Mouse (Mus musculus) E14TG2a.4 (cell line): ENCODE data around the gene Npc1l1.

Source experiments
- H3K27me3 ChIP-seq: 2 replicates; pipeline ENCODE4 v1.6.1; 2014; ENCODE audit warnings: low read length, control low read depth; ENCODE audit not compliant: insufficient read depth
- H3K36me3 ChIP-seq: 2 replicates; pipeline ENCODE4 v1.6.1; 2014; ENCODE audit warnings: low read length, control low read depth; ENCODE audit not compliant: insufficient read depth
- H3K4me1 ChIP-seq: replicated peaks from 2 replicates; pipeline ENCODE4 v1.6.1; 2014; ENCODE audit warnings: low read depth, low read length, control low read depth
- H3K4me3 ChIP-seq: replicated peaks from 2 replicates; pipeline ENCODE4 v1.5.1; 2014; ENCODE audit warnings: mild to moderate bottlenecking, low read length
- H3K9me3 ChIP-seq: 2 replicates; pipeline ENCODE4 v1.6.1; 2014; ENCODE audit warnings: low read length, control low read depth
- CTCF ChIP-seq: conservative IDR thresholded peaks from 2 replicates; pipeline ENCODE4 v1.5.1; 2014; ENCODE audit warnings: low read length
- NANOG ChIP-seq: IDR thresholded peaks from 2 replicates; pipeline ENCODE4 v1.6.1; 2014; ENCODE audit warnings: borderline replicate concordance, low read length, mixed read lengths
- POU5F1 ChIP-seq: IDR thresholded peaks from 2 replicates; pipeline ENCODE4 v1.6.1; 2014; ENCODE audit warnings: low read length, borderline replicate concordance

Npc1l1 gene

DNA sequence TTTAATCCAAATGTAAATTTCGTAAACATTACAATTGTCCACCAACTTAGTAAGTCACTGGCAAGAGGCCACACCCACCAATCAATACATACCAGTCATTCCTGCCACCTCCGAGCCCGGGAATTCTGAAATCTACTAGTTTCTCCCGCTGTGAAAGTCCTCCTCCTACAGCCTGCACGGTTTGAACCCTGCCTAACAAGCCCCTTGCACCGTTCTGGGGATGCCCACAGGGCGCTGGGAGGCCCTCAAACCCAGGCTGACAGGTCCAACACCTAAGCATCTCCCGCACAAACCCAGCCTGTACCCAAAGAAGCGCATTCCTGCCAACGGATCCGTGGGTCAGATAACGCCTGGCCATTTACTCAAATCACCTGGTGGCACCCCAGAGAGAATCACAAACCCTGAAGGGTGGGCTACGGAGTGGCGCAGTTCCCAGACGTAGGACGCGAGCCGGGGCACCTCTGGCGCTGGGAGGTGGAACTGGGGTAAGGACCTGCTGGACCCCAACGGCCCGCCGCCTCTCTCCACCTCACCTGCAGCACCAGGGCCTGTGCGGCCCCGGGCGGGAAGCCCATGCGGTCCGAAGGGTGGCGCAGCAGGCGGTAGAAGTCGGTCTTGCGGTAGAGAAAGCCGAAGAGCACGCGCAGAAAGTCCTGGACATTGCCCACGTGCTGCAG lies 30.4 kb downstream of the Npc1l1 start, which contains the start of gene A730071L15Rik:
TSS of gene A730071L15Rik (plus strand) at position 620 of the 677 bp plus-strand sequence.
- Histone ChIP-seq H3K4me1 (peaks cover 53% of the 10 kb centered on the region), H3K4me3 (peak within 1 kb of the TSS; percentile 100), H3K9me3 (no peaks in the 10 kb centered on the region), H3K36me3 (peaks cover 29% of the 10 kb centered on the region), H3K27me3 (no peaks in the 10 kb centered on the region)
- no peak for TF ChIP-seq CTCF
- no peak for TF ChIP-seq POU5F1
- no peak for TF ChIP-seq NANOG

DNA sequence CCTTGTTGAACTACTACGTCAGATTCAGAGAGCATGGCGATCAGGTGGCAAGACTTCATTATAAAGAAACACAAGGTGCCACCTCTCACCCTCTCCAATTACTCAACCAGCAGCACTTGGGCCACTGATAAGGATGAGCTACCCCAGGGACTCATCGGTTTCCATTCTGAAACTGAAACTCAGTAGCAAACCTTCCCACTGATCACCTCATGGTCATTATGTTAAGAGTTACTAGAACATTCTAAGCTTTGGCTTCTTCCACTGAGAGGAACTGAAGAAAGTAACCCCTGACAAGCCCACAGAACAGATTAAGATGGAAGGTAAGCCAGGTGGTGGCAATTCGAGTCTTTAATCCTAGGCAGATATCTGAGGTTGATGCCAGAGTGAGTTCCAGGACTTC lies 31.5 kb downstream of the Npc1l1 start:
- Histone ChIP-seq H3K4me3 (peak overlapping the region; percentile 100; the same call in 1 of the 2 replicates), H3K36me3 (peaks cover 39% of the 10 kb centered on the region), H3K4me1 (peaks cover 62% of the 10 kb centered on the region), H3K27me3 (no peaks in the 10 kb centered on the region), H3K9me3 (no peaks in the 10 kb centered on the region)
- TF ChIP-seq NANOG (no peak), POU5F1 (no peak), CTCF (no peak)

DNA sequence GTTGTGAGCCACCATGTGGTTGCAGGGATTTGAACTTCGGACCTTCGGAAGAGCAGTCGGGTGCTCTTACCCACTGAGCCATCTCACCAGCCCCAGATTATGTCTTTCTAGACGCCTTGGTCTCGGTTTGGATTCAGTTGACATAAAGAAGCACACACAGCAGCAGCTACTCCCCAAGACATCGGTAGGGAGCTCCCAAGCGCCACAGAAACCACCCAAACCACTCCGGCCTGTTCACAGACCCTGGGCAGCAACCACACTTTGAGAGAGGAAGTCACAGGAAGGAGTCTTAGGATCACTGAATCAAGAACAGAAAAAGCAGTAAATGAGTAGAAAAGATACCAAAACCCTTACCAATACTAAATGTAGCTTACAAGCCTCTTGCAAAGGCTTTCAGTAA lies 33.2 kb downstream of the Npc1l1 start:
- Histone ChIP-seq H3K27me3 (no peaks in the 10 kb centered on the region), H3K4me1 (peaks cover 66% of the 10 kb centered on the region), H3K36me3 (peaks cover 55% of the 10 kb centered on the region), H3K9me3 (no peaks in the 10 kb centered on the region), H3K4me3 (no peak overlapping the region)
- TF ChIP-seq NANOG (no peak), POU5F1 (no peak), CTCF (no peak)

DNA sequence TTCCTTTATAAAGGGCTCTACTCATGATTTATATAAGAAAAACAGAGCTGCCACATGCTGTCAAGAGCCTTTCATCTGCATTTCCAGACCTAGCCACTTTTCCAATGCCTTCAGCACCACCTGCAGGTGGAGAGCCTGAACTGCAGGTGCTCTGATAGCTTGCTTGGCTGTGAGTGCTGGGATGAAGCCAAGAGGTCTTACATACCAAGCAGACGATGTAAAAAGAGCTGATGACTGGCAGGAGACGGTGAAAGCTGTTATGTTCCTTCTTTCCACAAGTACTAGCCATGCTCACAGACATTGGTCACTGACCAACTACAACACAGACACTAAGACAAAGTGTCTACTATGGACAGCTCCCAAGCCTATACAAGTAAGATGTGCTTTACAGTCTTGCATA lies 42.1 kb downstream of the Npc1l1 start:
- Histone ChIP-seq H3K36me3 (peaks cover 69% of the 10 kb centered on the region), H3K9me3 (no peaks in the 10 kb centered on the region), H3K27me3 (no peaks in the 10 kb centered on the region), H3K4me1 (peaks cover 52% of the 10 kb centered on the region), H3K4me3 (no peak overlapping the region)
- TF ChIP-seq NANOG (no peak), CTCF (peak; percentile 97)

DNA sequence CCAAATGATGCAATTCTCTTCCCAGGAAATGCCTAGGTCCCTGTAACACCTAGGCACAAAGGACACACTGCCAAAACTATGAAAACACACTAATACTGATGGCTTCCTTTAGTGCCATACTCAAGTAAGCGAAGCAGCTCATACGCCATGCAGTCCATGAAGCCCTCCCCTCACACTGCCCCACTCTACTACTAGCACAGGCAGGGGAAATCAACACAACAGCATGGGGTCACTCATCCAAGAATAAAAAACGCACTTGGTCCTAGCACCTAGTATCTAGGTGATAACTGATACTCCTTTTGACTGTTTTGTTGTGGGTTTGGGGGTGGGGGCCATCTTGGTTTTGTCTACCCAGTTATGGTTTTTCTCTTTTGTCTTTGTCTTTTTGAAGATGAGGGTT lies 42.5 kb downstream of the Npc1l1 start:
- Histone ChIP-seq H3K27me3 (no peaks in the 10 kb centered on the region), H3K9me3 (no peaks in the 10 kb centered on the region), H3K4me3 (no peak overlapping the region), H3K4me1 (peaks cover 56% of the 10 kb centered on the region), H3K36me3 (peaks cover 69% of the 10 kb centered on the region)
- TF ChIP-seq NANOG (no peak), POU5F1 (no peak), CTCF (no peak)

DNA sequence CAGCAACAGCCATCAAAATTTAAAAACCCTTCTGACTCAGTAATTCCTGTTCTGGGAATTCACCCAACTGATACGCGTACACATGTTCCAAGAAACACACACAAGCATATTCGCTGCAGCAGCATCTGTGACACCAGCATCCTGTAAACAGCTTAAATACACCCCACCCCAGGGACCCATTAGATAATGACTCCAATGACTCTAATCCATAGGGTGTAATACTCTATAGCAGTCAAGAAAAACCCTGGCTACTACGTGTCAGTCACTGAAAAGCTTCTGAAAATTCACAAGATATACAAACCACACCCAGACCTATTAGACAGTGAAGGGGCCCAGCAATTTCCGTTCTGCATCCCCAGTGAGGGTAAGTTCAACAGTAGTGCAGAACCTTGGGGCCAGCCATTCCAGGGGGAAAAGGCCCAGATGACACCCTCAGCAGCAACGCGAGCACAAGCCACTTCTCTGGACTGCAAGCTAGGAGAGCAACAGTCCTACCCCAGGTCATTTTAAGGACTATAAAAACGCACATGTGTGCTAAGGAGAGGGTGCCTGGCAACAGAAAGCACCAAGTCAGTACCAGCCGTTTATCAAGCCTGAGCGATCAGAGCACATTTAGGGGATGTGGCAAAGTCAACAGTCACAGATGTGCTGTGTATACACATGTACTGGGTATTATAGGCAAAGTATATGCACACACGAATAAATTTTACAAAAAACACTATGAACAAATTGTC lies 45.6 kb downstream of the Npc1l1 start:
- Histone ChIP-seq H3K36me3 (peaks cover 45% of the 10 kb centered on the region), H3K9me3 (no peaks in the 10 kb centered on the region), H3K4me1 (peaks cover 83% of the 10 kb centered on the region), H3K4me3 (no peak overlapping the region), H3K27me3 (no peaks in the 10 kb centered on the region)
- TF ChIP-seq POU5F1 (no peak), CTCF (no peak), NANOG (no peak)

DNA sequence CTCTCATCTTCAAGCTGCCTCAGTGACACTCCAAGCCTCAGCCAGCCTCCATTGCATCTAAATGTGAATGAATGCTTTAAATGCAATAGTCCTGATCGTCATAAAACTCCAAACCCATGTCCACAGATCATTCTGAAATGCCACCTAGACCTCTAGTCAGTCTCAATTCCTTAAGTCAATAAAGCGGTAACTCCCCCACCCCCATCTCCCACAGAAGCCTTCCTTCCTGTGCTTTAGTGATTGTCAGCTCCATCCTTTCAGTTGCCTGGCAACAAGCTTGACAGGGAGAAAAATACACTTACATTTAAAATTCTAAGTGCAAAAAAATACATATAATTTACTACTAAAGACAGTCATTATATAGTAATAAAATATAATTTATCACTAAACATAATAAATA lies 46.7 kb downstream of the Npc1l1 start:
- peaks cover 34% of the 10 kb centered on the region for H3K36me3 ChIP-seq
- TF ChIP-seq POU5F1 (no peak), CTCF (no peak), NANOG (no peak)
- no peaks in the 10 kb centered on the region for H3K9me3 ChIP-seq
- H3K4me3 ChIP-seq: peak overlapping the region; percentile 17; the same call in 1 of the 2 replicates
- H3K27me3 ChIP-seq: no peaks in the 10 kb centered on the region
- H3K4me1 ChIP-seq: peaks cover 92% of the 10 kb centered on the region

DNA sequence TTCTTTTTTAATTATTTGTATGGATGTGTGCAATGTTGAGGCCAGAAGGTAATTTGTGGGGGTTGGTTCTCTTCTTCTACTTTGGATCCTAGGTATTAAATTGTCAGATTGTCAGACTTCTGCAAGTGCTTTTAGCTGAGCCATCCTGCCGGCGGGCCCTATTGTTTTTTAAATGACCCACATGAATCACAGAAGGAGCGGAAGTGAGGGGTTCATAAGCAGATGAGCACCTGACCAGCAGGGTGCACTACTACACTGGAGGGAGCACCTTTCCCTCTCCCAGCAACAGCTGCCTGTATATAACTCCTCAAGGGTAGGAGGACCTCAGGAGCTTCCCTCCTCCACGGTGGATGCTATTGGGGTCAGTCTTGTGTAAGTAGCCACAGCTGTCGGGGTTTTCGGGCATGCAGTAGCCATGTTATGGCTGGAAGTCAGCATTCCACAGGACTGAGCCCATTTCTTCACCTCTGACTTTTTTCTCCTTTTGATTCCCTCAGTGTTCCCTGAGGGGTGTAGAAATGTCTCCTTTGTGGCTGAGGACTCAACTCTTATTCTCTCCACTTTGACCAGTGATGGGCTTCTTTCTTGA lies 49.0 kb downstream of the Npc1l1 start:
- Histone ChIP-seq H3K27me3 (no peaks in the 10 kb centered on the region), H3K4me3 (peak overlapping the region; percentile 68), H3K36me3 (peaks cover 14% of the 10 kb centered on the region), H3K9me3 (no peaks in the 10 kb centered on the region), H3K4me1 (peaks cover 92% of the 10 kb centered on the region)
- TF ChIP-seq CTCF (no peak), NANOG (peak; percentile 61; the same call in 1 of the 2 replicates), POU5F1 (no peak; the same call in 1 of the 2 replicates)
